Mouse (Mus musculus): ENCODE data around the gene Clic4.

The Clic4 gene

GRCm38 (mm10) chr4:135272640-135273306 lies at the start of gene Clic4:
Clic4 (minus strand) TSS chr4:135272814.
- DNase-seq, result peak; percentile 100

GRCm38 (mm10) chr4:135317966-135318365 lies 45.4 kb upstream of the Clic4 start:
- DNase-seq, result peak; percentile 78

DNA sequence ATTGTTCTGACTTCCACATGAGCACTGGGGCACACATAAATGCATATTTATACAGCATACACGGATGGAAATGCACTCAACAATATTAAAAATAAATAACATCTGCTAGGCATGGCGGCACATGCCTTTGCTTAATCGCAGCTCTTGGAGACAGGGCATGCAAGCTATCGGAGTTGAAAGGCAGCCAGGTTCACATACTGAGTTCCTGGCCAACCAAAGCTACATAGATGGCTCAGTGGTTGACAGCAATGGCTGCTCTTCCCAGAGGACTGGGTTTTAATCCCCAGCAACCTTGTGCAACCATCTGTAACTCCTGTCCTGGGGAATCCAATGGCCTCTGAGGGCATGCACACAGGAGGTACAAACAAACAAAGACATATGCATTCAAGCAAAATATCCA lies 44.9 kb upstream of the Clic4 start:
- DNase-seq, result no peak

- no peak for DNase-seq
Measured at GRCm38 (mm10) chr4:135315287-135315686, 42.7 kb upstream of the Clic4 start.

- DNase-seq, result no peak
Measured at GRCm38 (mm10) chr4:135314419-135314832, 41.8 kb upstream of the Clic4 start.

DNA sequence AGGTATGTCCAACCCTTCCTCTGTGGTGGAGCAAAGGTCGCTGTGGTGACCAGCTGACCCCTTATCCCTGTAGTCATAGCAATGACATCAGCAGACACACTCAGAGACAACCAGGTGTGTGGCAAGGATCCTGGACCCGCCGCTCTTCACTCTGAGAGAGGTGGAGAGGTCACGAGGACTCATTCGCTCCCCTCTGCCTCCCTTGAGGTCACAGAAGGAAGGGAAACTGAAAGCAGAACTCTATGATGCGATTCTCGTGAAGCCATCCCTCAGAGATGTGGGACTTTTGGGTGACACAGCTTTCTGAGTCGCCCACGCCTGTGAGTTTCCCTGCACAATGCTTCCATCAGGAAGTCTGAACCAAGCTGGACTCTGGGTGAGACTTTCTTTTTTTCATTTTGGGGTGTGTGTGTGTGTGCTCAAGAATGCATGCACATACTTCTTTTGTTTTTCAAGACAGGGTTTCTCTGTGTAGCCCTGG lies 41.2 kb upstream of the Clic4 start:
- DNase-seq, result peak; percentile 80 to 84

DNA sequence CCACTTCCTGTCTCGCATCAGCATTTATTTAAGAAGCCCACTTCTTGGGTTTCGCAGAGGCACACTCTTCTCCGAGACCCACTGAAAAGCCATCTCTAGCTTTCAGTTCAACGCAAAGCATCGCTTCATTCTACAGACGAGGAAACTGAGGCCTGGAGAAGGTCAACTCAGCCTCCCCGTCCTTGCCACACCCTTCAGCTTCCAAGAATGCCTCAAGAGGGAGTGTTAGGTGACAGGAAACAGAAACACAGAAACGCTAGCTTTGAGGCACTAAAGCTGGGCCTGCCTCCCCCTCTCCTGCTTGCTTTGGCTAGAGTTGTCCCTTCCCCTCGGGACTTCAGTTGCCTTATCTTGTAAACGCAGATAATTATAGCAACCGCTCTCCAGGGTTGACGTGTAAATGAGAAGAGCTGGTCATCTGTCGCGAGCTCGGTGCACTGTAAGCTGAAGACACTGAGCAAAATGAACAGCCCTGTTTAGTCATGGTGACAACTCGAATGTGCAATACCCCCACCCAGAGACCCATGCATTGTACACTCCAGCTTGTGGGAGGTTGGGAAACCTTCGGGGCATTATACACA lies 40.6 kb upstream of the Clic4 start:
- peak; percentile 26 to 47 for DNase-seq

DNA sequence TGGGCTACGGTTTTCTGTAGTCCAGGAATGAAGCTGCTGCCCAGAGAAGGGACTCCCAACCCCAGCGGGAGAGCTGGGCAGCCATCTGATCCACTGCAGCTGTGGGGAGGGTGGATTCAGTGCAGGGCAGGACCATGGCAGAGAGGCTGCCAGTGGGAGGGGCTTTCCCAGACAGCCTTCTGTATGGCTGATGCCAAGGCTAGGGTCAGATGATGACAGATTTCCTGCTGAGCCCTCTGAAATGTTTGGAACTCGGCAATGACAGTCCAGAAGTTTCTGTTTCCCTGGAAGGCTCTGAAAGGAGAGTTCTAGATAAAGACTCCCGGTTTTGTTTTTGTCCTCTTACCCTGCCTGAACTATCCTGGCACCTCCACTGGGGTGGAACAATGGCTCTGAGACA lies 40.1 kb upstream of the Clic4 start:
- no peak for DNase-seq

GRCm38 (mm10) chr4:135310371-135310770 lies 37.8 kb upstream of the Clic4 start:
- no peak for DNase-seq

GRCm38 (mm10) chr4:135309726-135310125 lies 37.1 kb upstream of the Clic4 start:
- no peak for DNase-seq

DNA sequence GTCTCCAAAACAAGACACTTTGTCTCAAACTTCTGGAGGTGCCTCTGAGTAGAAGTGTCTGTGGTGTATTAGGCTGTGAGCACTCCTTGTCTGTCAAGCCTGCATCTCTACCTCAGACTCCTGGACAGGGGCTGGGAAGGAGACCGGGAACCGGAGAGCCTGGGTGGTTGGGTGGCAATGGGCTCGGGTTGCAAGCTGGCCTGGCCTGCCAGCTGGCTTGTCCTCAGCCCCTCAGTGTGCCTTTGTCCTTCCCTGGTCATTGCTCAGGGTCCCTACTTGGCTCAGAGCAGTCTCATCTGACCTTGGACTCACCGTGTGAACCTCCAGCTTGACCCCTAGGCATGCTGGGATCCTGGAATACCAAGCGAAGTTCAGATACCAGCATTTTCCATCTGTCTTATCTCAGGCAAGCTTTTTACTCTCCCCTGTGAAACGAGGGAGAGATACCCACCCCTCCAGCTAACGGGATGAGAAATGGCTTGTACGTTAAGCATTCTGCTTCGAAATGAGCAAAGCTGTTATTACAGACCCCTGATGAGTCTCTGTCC lies 36.6 kb upstream of the Clic4 start:
- no peak for DNase-seq

- DNase-seq, result no peak
Measured at GRCm38 (mm10) chr4:135306971-135307632, 34.5 kb upstream of the Clic4 start.

DNA sequence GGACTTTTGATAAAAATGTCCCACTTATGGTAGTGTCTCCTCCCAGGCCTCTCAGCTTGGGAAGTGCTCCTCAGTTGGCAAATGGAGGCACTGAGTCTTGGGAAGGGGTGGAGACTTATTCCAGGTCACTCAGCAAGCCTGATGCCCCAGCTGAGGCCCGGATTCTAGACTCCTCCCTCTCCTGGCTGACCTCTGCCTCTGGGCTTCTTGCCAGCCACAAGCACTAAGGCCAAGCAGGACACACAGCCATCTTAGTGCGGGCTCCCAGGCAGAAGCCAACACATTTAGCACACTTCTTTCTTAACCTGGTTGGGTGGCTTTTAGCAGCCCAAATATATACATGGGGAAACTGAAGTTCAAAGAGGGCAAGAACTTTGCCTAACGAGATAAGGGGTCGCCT lies 33.9 kb upstream of the Clic4 start:
- DNase-seq, result no peak

DNA sequence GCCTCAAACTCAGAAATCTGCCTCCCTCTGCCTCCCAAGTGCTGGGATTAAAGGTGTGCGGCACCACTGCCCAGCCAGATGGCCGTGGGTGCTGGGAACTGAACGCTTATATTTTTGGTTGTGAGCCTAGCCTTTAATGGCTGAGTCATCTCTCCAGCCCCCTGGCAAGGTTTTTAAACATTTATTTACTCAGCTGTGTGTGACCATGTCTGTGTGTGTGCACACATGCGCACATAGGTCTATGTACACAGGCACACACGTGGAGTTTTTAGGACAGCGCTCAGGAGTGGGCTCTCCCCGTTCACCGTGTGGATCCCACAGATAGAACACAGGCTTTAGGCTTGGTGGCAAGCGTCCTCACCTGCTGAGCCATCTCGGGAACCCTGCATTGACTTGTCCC lies 29.6 kb upstream of the Clic4 start:
- DNase-seq, result no peak

DNA sequence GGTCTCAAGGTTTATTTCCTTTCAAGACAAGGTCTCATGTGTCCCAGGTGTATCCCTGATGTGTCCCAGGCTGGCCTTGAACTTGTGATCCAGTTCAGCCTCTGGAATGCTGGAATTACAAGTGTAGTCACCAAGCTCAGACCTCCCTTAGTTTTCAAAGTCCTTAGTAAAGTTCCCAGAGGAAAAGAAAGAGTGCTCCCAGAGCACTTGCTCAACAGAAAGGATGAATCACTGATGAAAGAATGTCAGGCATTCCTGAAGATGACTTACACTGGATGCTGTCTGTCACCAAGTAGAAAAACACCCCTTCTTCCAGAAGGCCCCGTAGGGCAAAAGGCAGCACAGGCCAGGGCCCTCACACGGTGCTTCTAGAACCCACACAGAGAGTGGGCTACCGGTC lies 28.6 kb upstream of the Clic4 start:
- DNase-seq, result no peak

- peak; percentile 56 to 64 for DNase-seq
Measured at GRCm38 (mm10) chr4:135300248-135301041, 27.8 kb upstream of the Clic4 start.

GRCm38 (mm10) chr4:135298680-135299079 lies 26.1 kb upstream of the Clic4 start:
- no peak for DNase-seq

GRCm38 (mm10) chr4:135297931-135298546 lies 25.4 kb upstream of the Clic4 start:
- DNase-seq, result no peak

DNA sequence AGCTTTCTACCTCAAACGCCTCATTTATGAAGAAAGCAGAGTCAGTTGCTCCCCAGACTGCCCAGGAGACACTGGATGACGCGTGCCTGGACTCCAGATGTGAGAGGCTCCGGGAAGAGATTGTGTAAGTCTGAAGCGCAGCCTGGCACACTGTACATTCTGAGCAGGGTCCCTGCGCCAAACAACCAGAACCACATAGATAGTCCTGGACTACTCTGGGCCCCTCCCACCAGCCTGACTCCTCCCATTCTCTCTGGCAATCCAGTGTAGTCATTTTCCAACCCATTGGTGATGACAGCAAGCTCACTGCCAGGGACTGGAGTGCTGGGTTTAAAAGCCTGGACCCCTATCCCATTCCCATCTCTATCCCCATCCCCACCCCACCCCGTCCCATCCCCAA lies 24.5 kb upstream of the Clic4 start:
- no peak for DNase-seq

DNA sequence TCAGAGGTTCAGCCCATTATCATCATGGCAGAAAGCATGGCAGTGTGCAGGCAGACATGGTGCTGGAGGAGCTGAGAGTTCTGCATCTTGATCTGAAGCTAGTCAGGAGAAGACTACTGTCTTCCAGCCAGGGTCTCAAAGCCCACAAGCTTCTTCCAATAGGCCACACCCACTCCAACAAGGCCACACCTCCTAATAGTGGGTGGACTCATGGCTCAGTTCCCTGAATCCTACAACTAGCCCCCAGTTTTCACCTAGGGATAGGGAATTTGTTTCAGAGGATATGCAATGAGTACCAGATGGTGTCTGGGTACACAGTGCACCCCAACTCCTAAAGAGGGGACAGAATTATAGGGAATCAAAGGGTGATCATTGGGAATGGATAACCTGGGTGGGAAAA lies 24.0 kb upstream of the Clic4 start:
- DNase-seq, result no peak

GRCm38 (mm10) chr4:135293813-135294212 lies 21.2 kb upstream of the Clic4 start:
- DNase-seq, result no peak

DNA sequence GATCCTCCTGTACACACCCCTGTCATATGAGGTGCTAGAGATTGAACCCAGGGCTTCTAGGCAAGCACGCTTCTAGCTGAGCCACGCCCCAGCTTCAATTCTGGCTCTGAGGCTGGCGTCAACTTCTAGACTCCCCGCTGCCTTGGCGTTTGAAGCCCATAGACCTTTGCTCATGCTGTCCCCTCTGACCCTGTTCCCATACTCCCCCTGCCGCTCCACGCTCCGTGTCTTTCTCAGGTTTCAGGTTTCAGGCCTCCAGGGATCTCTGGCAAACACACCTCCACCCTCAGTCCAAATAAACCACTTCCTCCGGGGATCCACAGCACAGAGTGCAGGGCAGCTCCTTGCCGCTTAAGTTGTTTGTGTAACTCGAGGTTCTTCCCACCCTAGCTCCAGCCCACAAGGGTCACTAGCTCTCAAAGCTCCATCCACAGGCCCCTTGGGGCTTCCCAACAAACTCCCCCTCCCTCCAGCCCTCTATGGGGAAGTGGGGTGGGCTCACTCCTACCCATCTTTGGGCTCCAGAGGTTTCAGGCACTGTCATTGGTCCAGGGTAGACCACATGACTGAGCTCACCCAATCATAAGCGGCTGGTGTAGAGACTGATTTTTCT lies 20.0 kb upstream of the Clic4 start:
- peak; percentile 63 to 64 for DNase-seq
